Mouse (Mus musculus) intestine, embryonic 15.5 days (tissue): ENCODE data around the gene Rbm15. TPM values are rescaled to one million over a fixed set of nuclear protein-coding genes. Genes with fewer than 3 reads are reported as not detected.

ENCODE experiments used
- ATAC-seq: fragments of 200-750 bp; cut with Nextera tagmentation; 2 replicates; pipeline ENCODE4 v1.8.0; 2017; ENCODE audit warnings: moderate TSS enrichment, moderate library complexity
- H3K27ac ChIP-seq: fragments of 300-500 bp; sonication (generic); 2 replicates; pipeline ENCODE4 v1.5.1; 2015; ENCODE audit warnings: mild to moderate bottlenecking, inconsistent platforms
- H3K27me3 ChIP-seq: fragments of 300-500 bp; sonication (generic); replicated peaks from 2 replicates; pipeline ENCODE4 v1.6.1; 2015; ENCODE audit warnings: inconsistent platforms
- H3K36me3 ChIP-seq: fragments of 300-500 bp; sonication (generic); 2 replicates; pipeline ENCODE4 v1.6.1; 2015; ENCODE audit warnings: inconsistent platforms
- H3K4me1 ChIP-seq: fragments of 300-500 bp; sonication (generic); replicated peaks from 2 replicates; pipeline ENCODE4 v1.6.1; 2015; ENCODE audit warnings: inconsistent platforms
- H3K4me2 ChIP-seq: fragments of 300-500 bp; sonication (generic); replicated peaks from 2 replicates; pipeline ENCODE4 v1.6.1; 2015; ENCODE audit warnings: mild to moderate bottlenecking, inconsistent platforms
- H3K4me3 ChIP-seq: fragments of 300-500 bp; sonication (generic); replicated peaks from 2 replicates; pipeline ENCODE4 v1.5.1; 2015; ENCODE audit warnings: inconsistent platforms
- H3K9ac ChIP-seq: fragments of 300-500 bp; sonication (generic); 2 replicates; pipeline ENCODE4 v1.6.1; 2015; ENCODE audit warnings: inconsistent platforms
- H3K9me3 ChIP-seq: fragments of 300-500 bp; sonication (generic); 2 replicates; pipeline ENCODE4 v1.6.1; 2016; ENCODE audit warnings: inconsistent platforms
- WGBS: fragments of 180-500 bp; shearing (Covaris S2); methylation state at CpG from one replicate; pipeline ENCODE4 v1.1.7; 2015; 5-methylcytosine and 5-hydroxymethylcytosine counted together
- polyA plus RNA-seq: library from polyadenylated mRNA; unstranded; fragments of >200 nt; fragmentation: Nextera tagmentation; extraction: Ambion mirVana; gene quantifications from 2 replicates; pipeline ENCODE4 v1.2.1, GENCODE M21; 2015

Rbm15 gene
- polyA plus RNA-seq, 1 experiment from 2014 or later, result 15.1 TPM

DNA sequence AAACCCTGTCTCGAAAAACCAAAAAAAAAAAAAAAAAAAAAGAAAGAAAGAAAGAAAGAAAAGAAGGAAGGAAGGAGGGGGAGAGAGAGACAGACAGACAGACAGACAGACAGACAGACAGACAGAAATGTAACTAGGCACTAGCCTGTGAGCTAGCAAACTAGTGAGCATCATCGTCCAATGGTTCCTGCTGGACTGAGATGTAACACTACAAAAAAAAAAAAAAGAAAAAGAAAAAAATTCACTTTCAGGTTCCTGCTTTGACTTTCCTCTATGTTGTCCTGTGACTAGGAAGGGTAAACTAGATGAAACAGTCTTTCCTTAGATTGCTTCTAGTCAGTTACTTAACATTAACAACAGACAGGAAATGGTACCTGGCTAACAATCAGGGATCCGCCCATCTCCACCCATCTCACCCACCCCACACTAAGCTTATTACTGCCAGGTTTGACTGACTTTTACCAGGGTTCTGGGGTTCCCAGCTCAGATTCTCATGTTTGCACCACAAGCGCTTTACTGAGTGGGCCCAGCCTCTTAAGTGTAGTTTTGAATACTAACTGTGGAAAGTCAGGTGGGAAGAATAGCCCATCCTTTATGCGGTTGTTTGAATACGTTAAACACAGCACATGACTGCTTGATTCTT, 22.3 kb upstream of the Rbm15 start:
- Histone ChIP-seq H3K36me3 (no peaks in the 10 kb centered on the region), H3K27me3 (no peaks in the 10 kb centered on the region), H3K4me2 (no peak overlapping the region), H3K9me3 (no peaks in the 10 kb centered on the region), H3K9ac (no peak overlapping the region), H3K4me1 (peaks cover 3% of the 10 kb centered on the region; the same call in 1 of the 2 replicates), H3K27ac (no peak overlapping the region), H3K4me3 (no peak overlapping the region)
- 92% methylated on average over 6 of the region's 6 CpGs for WGBS
- no peak for ATAC-seq

- no peak for ATAC-seq
- H3K36me3 ChIP-seq, result no peaks in the 10 kb centered on the region
- no peaks in the 10 kb centered on the region for H3K4me1 ChIP-seq
- no peaks in the 10 kb centered on the region for H3K27me3 ChIP-seq
- H3K4me2 ChIP-seq, result no peak overlapping the region
- no peaks in the 10 kb centered on the region for H3K9me3 ChIP-seq
- 57% methylated on average over 3 of the region's 3 CpGs for WGBS
- no peak overlapping the region for H3K9ac ChIP-seq
- no peak overlapping the region for H3K27ac ChIP-seq
- no peak overlapping the region for H3K4me3 ChIP-seq
Observed at GRCm38 (mm10) chr3:107351706-107352105, 18.2 kb upstream of the Rbm15 start.

- Histone ChIP-seq H3K9ac (no peak overlapping the region), H3K9me3 (no peaks in the 10 kb centered on the region), H3K36me3 (no peaks in the 10 kb centered on the region), H3K4me3 (no peak overlapping the region), H3K27ac (no peak overlapping the region), H3K4me1 (no peaks in the 10 kb centered on the region), H3K4me2 (no peak overlapping the region), H3K27me3 (no peaks in the 10 kb centered on the region)
- WGBS, result 82% methylated on average over 3 of the region's 3 CpGs
- ATAC-seq, result no peak
Observed at GRCm38 (mm10) chr3:107349006-107349405, 15.5 kb upstream of the Rbm15 start.

DNA sequence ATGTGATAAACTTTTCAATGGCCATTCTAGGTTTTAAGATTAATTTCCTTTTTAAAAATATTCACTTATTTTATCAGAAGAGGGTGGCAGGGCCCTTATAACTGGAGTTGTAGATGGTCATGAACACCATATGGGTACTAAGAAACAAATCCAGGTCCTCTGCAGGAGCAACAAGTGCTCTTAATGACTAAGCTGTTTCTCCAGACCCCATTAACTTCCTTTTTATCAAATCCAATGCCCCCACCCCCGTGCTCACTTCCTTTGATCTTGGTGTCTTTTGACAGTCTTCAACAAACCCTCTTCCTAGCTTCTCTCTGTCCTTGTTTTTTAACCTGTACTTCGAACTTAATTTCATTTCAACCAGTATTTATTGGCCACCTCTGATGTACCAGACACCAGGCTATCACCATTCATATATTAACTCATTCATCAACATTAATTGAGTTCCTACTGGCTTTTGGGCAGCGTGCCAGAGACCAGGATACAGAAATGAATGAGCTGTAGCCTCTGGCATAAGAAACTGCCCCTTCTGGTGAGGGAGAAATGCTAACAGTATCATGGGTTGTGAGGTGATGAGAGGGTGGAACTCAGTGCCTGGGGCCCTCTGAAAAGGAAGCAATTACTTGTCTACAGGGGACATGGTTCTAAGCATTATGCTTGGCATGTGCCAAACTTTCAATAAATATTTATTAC, 11.7 kb upstream of the Rbm15 start:
- no peak; the same call in 1 of the 2 replicates for ATAC-seq
- no peak overlapping the region for H3K27ac ChIP-seq
- no peaks in the 10 kb centered on the region for H3K9me3 ChIP-seq
- no peaks in the 10 kb centered on the region for H3K4me1 ChIP-seq
- H3K9ac ChIP-seq, result no peak overlapping the region
- no peaks in the 10 kb centered on the region for H3K27me3 ChIP-seq
- no peak overlapping the region for H3K4me3 ChIP-seq
- WGBS, result 42% methylated on average over 3 of the region's 3 CpGs
- no peaks in the 10 kb centered on the region for H3K36me3 ChIP-seq
- H3K4me2 ChIP-seq, result no peak overlapping the region

DNA sequence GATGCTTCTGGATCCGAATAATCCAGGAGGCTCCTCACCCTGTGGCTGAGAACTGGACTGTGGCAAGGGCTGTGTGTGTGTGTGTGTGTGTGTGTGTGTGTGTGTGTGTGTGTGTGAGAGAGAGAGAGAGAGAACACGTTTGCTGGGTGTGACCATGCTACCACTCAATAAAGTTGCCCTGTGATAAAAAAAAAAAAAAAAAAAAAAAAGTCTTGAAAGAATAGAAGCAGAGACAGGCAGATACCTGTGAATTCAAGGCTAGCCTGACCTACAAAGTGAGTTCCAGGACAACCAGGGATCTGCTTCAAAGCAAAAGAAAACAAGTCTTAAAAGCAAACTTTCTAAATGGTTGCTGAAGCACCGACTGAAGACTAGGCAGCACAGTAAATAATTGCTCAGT, 10.5 kb upstream of the Rbm15 start:
- ATAC-seq, result no peak
- Histone ChIP-seq H3K4me2 (no peak overlapping the region), H3K27me3 (no peaks in the 10 kb centered on the region), H3K36me3 (no peaks in the 10 kb centered on the region), H3K4me1 (no peaks in the 10 kb centered on the region), H3K27ac (no peak overlapping the region), H3K4me3 (no peak overlapping the region), H3K9ac (no peak overlapping the region), H3K9me3 (no peaks in the 10 kb centered on the region)
- 41% methylated on average over 3 of the region's 3 CpGs for WGBS

- H3K4me2 ChIP-seq, result peak overlapping the region; percentile 76
- peaks cover 11% of the 10 kb centered on the region for H3K36me3 ChIP-seq
- peaks cover 20% of the 10 kb centered on the region for H3K4me1 ChIP-seq
- peak overlapping the region; percentile 84 for H3K4me3 ChIP-seq
- WGBS, result 11% methylated on average over 12 of the region's 12 CpGs
- ATAC-seq, result 0 out of 2 replicates have a peak, but pooled peaks have one; percentile 0
- no peaks in the 10 kb centered on the region for H3K9me3 ChIP-seq
- H3K9ac ChIP-seq, result peak overlapping the region; percentile 87
- peak overlapping the region; percentile 97 for H3K27ac ChIP-seq
- no peaks in the 10 kb centered on the region for H3K27me3 ChIP-seq
Observed at GRCm38 (mm10) chr3:107334202-107334934, 895 bp upstream of the Rbm15 start.

GRCm38 (mm10) chr3:107332960-107333380, 503 bp downstream of the Rbm15 start:
- Histone ChIP-seq H3K27ac (peak overlapping the region; percentile 97), H3K27me3 (no peaks in the 10 kb centered on the region), H3K4me1 (peaks cover 20% of the 10 kb centered on the region), H3K4me2 (peak overlapping the region; percentile 81; the same call in 1 of the 2 replicates), H3K4me3 (peak overlapping the region; percentile 84), H3K9ac (peak overlapping the region; percentile 89), H3K9me3 (no peaks in the 10 kb centered on the region), H3K36me3 (peaks cover 11% of the 10 kb centered on the region)
- 0% methylated on average over 37 of the region's 37 CpGs for WGBS
- peak; percentile 95 for ATAC-seq

DNA sequence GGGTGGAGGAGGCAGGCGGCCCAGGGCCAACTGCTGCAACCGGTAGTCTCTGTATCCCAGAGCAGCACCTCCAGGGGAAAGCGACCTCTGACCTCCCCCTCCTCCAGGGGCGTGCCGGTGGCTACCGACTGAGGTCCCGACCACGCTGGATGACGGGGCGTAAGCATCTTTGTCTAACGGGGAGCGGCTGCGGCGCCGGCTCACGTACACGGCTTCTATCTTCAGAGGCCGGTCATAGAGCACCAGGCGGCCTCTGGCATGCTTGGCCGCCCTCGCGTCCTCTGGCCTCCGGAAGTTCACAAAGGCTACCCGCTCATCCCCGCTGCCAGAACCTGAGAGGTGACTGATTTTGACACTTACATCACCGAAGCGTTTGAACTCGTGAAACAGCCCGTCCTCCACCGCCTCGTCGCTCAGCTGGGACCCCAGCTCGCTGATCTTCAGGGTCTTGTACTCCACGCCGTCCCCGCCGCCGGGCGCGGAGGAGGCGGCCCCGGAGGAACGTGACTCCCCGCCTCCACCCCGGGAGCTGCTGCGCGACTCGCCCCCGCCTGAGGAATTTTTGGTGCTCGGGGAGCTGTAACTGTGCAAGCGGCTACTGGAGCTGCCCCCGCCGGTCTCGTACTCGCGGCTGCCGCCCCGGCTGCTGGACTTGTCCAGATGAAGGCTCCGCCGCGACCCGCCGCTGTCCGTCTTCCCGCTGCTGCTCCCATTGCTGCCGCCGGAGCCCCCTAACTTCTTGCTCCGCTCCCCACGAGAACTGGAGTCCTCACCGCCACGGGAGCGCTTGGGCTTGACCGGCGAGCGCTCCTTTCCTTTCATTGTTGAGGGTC, 1.1 kb downstream of the Rbm15 start:
- H3K9me3 ChIP-seq, result no peaks in the 10 kb centered on the region
- peak overlapping the region; percentile 81 for H3K4me2 ChIP-seq
- under 1% methylated on average over 75 of the region's 75 CpGs for WGBS
- no peaks in the 10 kb centered on the region for H3K27me3 ChIP-seq
- ATAC-seq, result peak; percentile 14; the same call in 1 of the 2 replicates
- H3K27ac ChIP-seq, result peak overlapping the region; percentile 91
- peaks cover 11% of the 10 kb centered on the region for H3K36me3 ChIP-seq
- peaks cover 20% of the 10 kb centered on the region for H3K4me1 ChIP-seq
- peak overlapping the region; percentile 84 for H3K4me3 ChIP-seq
- peak overlapping the region; percentile 89 for H3K9ac ChIP-seq

- Histone ChIP-seq H3K4me3 (peak overlapping the region; percentile 84), H3K27ac (peak overlapping the region; percentile 91; the same call in 1 of the 2 replicates), H3K36me3 (peaks cover 11% of the 10 kb centered on the region), H3K9me3 (no peaks in the 10 kb centered on the region), H3K4me2 (peak overlapping the region; percentile 81), H3K4me1 (peaks cover 20% of the 10 kb centered on the region), H3K9ac (peak overlapping the region; percentile 89), H3K27me3 (no peaks in the 10 kb centered on the region)
- ATAC-seq, result no peak
- WGBS, result 15% methylated on average over 17 of the region's 17 CpGs
Observed at GRCm38 (mm10) chr3:107331746-107332126, 1.7 kb downstream of the Rbm15 start.

DNA sequence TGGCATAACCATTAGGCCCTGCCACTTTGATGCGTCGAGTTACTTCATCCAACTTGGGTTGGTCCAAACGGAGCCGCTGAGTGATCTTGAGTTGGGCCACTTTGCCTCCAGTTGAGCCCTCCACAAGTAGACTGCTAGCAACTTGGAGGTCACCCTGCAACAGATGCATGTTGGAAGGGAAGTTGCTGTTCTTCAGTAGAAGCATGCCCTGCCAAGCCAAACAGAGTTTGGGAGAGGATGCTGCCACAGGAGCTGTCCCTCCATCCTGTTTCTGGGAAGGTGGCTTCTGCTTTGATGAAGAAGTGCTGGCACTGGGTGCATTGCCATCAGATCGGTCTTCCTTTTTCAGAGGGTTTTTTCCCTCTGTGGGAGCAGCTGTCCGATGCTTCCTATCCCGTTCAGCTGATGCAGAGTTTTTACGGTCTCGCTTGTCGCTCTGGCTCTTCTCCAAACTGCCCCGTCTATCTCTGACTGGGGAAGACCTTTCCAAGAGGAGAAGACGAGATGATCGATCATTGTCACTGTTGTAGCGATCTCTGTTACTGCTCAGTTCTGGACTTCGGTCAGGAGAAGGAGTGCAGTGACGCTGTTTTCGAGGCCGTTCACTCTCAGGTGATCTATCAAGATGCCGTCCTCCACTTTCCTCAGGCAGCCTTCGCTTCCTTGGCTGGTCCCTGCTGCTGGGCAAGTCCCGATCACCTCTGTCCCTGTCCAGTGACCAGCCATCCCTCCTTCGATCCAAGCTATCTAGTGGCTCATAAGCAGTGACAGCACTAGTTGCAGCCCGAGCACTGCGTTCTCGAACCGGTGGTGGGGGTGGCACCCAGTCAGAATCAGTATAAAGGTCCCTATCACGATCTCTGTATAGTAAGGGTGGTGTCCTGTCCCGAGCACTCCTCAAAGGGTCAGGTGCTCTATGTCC, 2.7 kb downstream of the Rbm15 start:
- peak overlapping the region; percentile 89 for H3K9ac ChIP-seq
- WGBS, result 50% methylated on average over 28 of the region's 28 CpGs
- no peaks in the 10 kb centered on the region for H3K9me3 ChIP-seq
- peaks cover 20% of the 10 kb centered on the region for H3K4me1 ChIP-seq
- peaks cover 14% of the 10 kb centered on the region for H3K36me3 ChIP-seq
- no peak for ATAC-seq
- H3K27me3 ChIP-seq, result no peaks in the 10 kb centered on the region
- no peak overlapping the region for H3K27ac ChIP-seq
- peak overlapping the region; percentile 84 for H3K4me3 ChIP-seq
- peak overlapping the region; percentile 81 for H3K4me2 ChIP-seq

GRCm38 (mm10) chr3:107326442-107326841, 7.0 kb downstream of the Rbm15 start:
- Histone ChIP-seq H3K9me3 (no peaks in the 10 kb centered on the region), H3K4me1 (peaks cover 23% of the 10 kb centered on the region), H3K9ac (no peak overlapping the region), H3K27ac (no peak overlapping the region), H3K36me3 (peaks cover 17% of the 10 kb centered on the region), H3K4me2 (no peak overlapping the region), H3K27me3 (no peaks in the 10 kb centered on the region), H3K4me3 (no peak overlapping the region)
- no peak for ATAC-seq
- 91% methylated on average over 1 of the region's 1 CpGs for WGBS
